Mouse (Mus musculus) erythroblast, adult 5-6 weeks (primary cell): Measurements from ENCODE around the gene Slain1. TPM values are rescaled to one million over a fixed set of nuclear protein-coding genes. Genes with fewer than 3 reads are reported as not detected.
"Not testable (repeated sequence)": the region's sequence is repeated elsewhere in the genome, so short reads cannot be mapped to it uniquely, and the experiment has no call there.

Source experiments
- ATAC-seq: replicated peaks from 2 replicates; pipeline ENCODE4 v1.8.0; 2016; ENCODE audit warnings: moderate number of reproducible peaks, mild to moderate bottlenecking, moderate TSS enrichment, inconsistent platforms; ENCODE audit not compliant: poor library complexity, low FRiP score, severe bottlenecking
- total RNA-seq, 2 experiments: library from RNA; stranded (forward) in 1 of 2; stranded (reverse) in 1 of 2; fragments of 150-400 nt in 1 of 2; fragments of 200-764, 138-1000 nt in 1 of 2; gene quantifications; 2 replicates each; pipeline versions ENCODE4 v1.2.3 to v1.2.4; 2015 to 2017; ENCODE audit warnings: low replicate concordance in 2 of 2

The Slain1 gene
- total RNA-seq, 2 experiments from 2014 or later, result 2.5 to 7.5 TPM

GRCm38 (mm10) chr14:103718836-103719575 is 69.0 kb downstream of the Slain1 start:
- peak; percentile 80 for ATAC-seq

GRCm38 (mm10) chr14:103720163-103720562 is 70.1 kb downstream of the Slain1 start:
- no peak for ATAC-seq

GRCm38 (mm10) chr14:103720637-103721355 is 70.8 kb downstream of the Slain1 start:
- no peak for ATAC-seq

- ATAC-seq, result no peak
These were observed 73.3 kb downstream of the Slain1 start for GRCm38 (mm10) chr14:103723314-103723713.

GRCm38 (mm10) chr14:103723841-103724240 is 73.8 kb downstream of the Slain1 start:
- ATAC-seq, result no peak

- ATAC-seq, result no peak
These were observed 78.5 kb downstream of the Slain1 start for GRCm38 (mm10) chr14:103728506-103728905.

GRCm38 (mm10) chr14:103728951-103729725 is 79.1 kb downstream of the Slain1 start:
- no peak for ATAC-seq

- ATAC-seq, result no peak
These were observed 79.8 kb downstream of the Slain1 start for GRCm38 (mm10) chr14:103729760-103730367.

- no peak for ATAC-seq
These were observed 82.6 kb downstream of the Slain1 start for GRCm38 (mm10) chr14:103732626-103733025.

- no peak for ATAC-seq
These were observed 91.2 kb downstream of the Slain1 start for GRCm38 (mm10) chr14:103741216-103741615.

GRCm38 (mm10) chr14:103742150-103742549 is 92.1 kb downstream of the Slain1 start:
- no peak for ATAC-seq

- no peak for ATAC-seq
These were observed 97.3 kb downstream of the Slain1 start for GRCm38 (mm10) chr14:103747345-103747744.

- not testable (repeated sequence) for ATAC-seq
These were observed 100.6 kb downstream of the Slain1 start for GRCm38 (mm10) chr14:103750638-103751037.

GRCm38 (mm10) chr14:103751384-103751783 is 101.4 kb downstream of the Slain1 start:
- no peak for ATAC-seq

GRCm38 (mm10) chr14:103752773-103753172 is 102.7 kb downstream of the Slain1 start:
- ATAC-seq, result no peak

- no peak for ATAC-seq
These were observed 104.0 kb downstream of the Slain1 start for GRCm38 (mm10) chr14:103754041-103754440.

- no peak for ATAC-seq
These were observed 104.4 kb downstream of the Slain1 start for GRCm38 (mm10) chr14:103754465-103754864.
